Mouse (Mus musculus): ENCODE data around the gene AI464131. TPM values are rescaled to one million over a fixed set of nuclear protein-coding genes. Genes with fewer than 3 reads are reported as not detected.
A peak's percentile ranks its signal among the peaks of the same experiment; 100 is the strongest.

Gene AI464131
- polyA plus RNA-seq, 1 experiment from 2014 or later: 10.3 TPM

- Histone ChIP-seq H3K9ac (peak overlapping the region; percentile 24), H3K36me3 (replicated peaks; ENCODE audit: control insufficient read depth, insufficient read depth) (peaks cover 7% of the 10 kb centered on the region), H3K4me2 (replicated peaks) (no peak overlapping the region), H3K27me3 (ENCODE audit: control insufficient read depth, insufficient read depth, low read length) (no peaks in the 10 kb centered on the region), H3K4me1 (replicated peaks; ENCODE audit: control insufficient read depth, insufficient read depth, low read length) (peaks cover 35% of the 10 kb centered on the region), H3K9me3 (ENCODE audit: control insufficient read depth, low read length) (no peaks in the 10 kb centered on the region), H3K27ac (no peak overlapping the region), H3K4me3 (replicated peaks; ENCODE audit: low read length) (no peak overlapping the region)
- WGBS: 11% methylated on average over 7 of the region's 7 CpGs
- DNase-seq (ENCODE audit: low spot score): no peak
- no peak for ATAC-seq (ENCODE audit: low FRiP score)
Measured at GRCm38 (mm10) chr4:41526553-41526952, 23.7 kb upstream of the AI464131 start.

- H3K4me3 ChIP-seq (replicated peaks; ENCODE audit: low read length): no peak overlapping the region
- H3K36me3 ChIP-seq (replicated peaks; ENCODE audit: control insufficient read depth, insufficient read depth): peaks cover 10% of the 10 kb centered on the region
- H3K4me2 ChIP-seq (replicated peaks): no peak overlapping the region
- H3K9me3 ChIP-seq (ENCODE audit: control insufficient read depth, low read length): no peaks in the 10 kb centered on the region
- DNase-seq (ENCODE audit: low spot score) (no peak), ATAC-seq (ENCODE audit: low FRiP score) (no peak)
- no peak overlapping the region for H3K27ac ChIP-seq
- H3K27me3 ChIP-seq (ENCODE audit: control insufficient read depth, insufficient read depth, low read length): no peaks in the 10 kb centered on the region
- 71% methylated on average over 9 of the region's 9 CpGs for WGBS
- no peak overlapping the region for H3K9ac ChIP-seq
- peaks cover 31% of the 10 kb centered on the region for H3K4me1 ChIP-seq (replicated peaks; ENCODE audit: control insufficient read depth, insufficient read depth, low read length)
Measured at GRCm38 (mm10) chr4:41524829-41525228, 22.0 kb upstream of the AI464131 start.

- Histone ChIP-seq H3K27ac (no peak overlapping the region), H3K27me3 (ENCODE audit: control insufficient read depth, insufficient read depth, low read length) (no peaks in the 10 kb centered on the region), H3K9ac (no peak overlapping the region), H3K4me2 (replicated peaks) (no peak overlapping the region), H3K4me1 (replicated peaks; ENCODE audit: control insufficient read depth, insufficient read depth, low read length) (peaks cover 31% of the 10 kb centered on the region), H3K36me3 (replicated peaks; ENCODE audit: control insufficient read depth, insufficient read depth) (peaks cover 14% of the 10 kb centered on the region), H3K9me3 (ENCODE audit: control insufficient read depth, low read length) (no peaks in the 10 kb centered on the region), H3K4me3 (replicated peaks; ENCODE audit: low read length) (no peak overlapping the region)
- ATAC-seq (ENCODE audit: low FRiP score): no peak
- 81% methylated on average over 7 of the region's 7 CpGs for WGBS
- no peak for DNase-seq (ENCODE audit: low spot score)
Measured at GRCm38 (mm10) chr4:41523839-41524238, 21.0 kb upstream of the AI464131 start.

GRCm38 (mm10) chr4:41522788-41523187, 19.9 kb upstream of the AI464131 start:
- peaks cover 21% of the 10 kb centered on the region for H3K4me1 ChIP-seq (replicated peaks; ENCODE audit: control insufficient read depth, insufficient read depth, low read length)
- H3K9ac ChIP-seq: no peak overlapping the region
- H3K27ac ChIP-seq: no peak overlapping the region
- peaks cover 20% of the 10 kb centered on the region for H3K36me3 ChIP-seq (replicated peaks; ENCODE audit: control insufficient read depth, insufficient read depth)
- H3K27me3 ChIP-seq (ENCODE audit: control insufficient read depth, insufficient read depth, low read length): no peaks in the 10 kb centered on the region
- H3K9me3 ChIP-seq (ENCODE audit: control insufficient read depth, low read length): no peaks in the 10 kb centered on the region
- WGBS: 52% methylated on average over 5 of the region's 5 CpGs
- ATAC-seq (ENCODE audit: low FRiP score) (no peak), DNase-seq (ENCODE audit: low spot score) (peak; percentile 82)
- H3K4me3 ChIP-seq (replicated peaks; ENCODE audit: low read length): no peak overlapping the region
- H3K4me2 ChIP-seq (replicated peaks): no peak overlapping the region

GRCm38 (mm10) chr4:41522136-41522535, 19.3 kb upstream of the AI464131 start:
- Histone ChIP-seq H3K9me3 (ENCODE audit: control insufficient read depth, low read length) (no peaks in the 10 kb centered on the region), H3K4me3 (replicated peaks; ENCODE audit: low read length) (no peak overlapping the region), H3K36me3 (replicated peaks; ENCODE audit: control insufficient read depth, insufficient read depth) (peaks cover 20% of the 10 kb centered on the region), H3K4me1 (replicated peaks; ENCODE audit: control insufficient read depth, insufficient read depth, low read length) (peaks cover 14% of the 10 kb centered on the region), H3K4me2 (replicated peaks) (no peak overlapping the region), H3K27me3 (ENCODE audit: control insufficient read depth, insufficient read depth, low read length) (no peaks in the 10 kb centered on the region), H3K27ac (no peak overlapping the region), H3K9ac (no peak overlapping the region)
- DNase-seq (ENCODE audit: low spot score) (no peak), ATAC-seq (ENCODE audit: low FRiP score) (no peak)
- WGBS: 78% methylated on average over 6 of the region's 6 CpGs

GRCm38 (mm10) chr4:41520641-41521040, 17.8 kb upstream of the AI464131 start:
- Histone ChIP-seq H3K4me2 (replicated peaks) (no peak overlapping the region), H3K9me3 (ENCODE audit: control insufficient read depth, low read length) (no peaks in the 10 kb centered on the region), H3K27me3 (ENCODE audit: control insufficient read depth, insufficient read depth, low read length) (no peaks in the 10 kb centered on the region), H3K4me3 (replicated peaks; ENCODE audit: low read length) (no peak overlapping the region), H3K9ac (no peak overlapping the region), H3K36me3 (replicated peaks; ENCODE audit: control insufficient read depth, insufficient read depth) (peaks cover 20% of the 10 kb centered on the region), H3K27ac (no peak overlapping the region), H3K4me1 (replicated peaks; ENCODE audit: control insufficient read depth, insufficient read depth, low read length) (no peaks in the 10 kb centered on the region)
- ATAC-seq (ENCODE audit: low FRiP score) (no peak), DNase-seq (ENCODE audit: low spot score) (no peak)
- 52% methylated on average over 14 of the region's 14 CpGs for WGBS

GRCm38 (mm10) chr4:41519195-41519594, 16.3 kb upstream of the AI464131 start:
- H3K36me3 ChIP-seq (replicated peaks; ENCODE audit: control insufficient read depth, insufficient read depth): peaks cover 20% of the 10 kb centered on the region
- no peaks in the 10 kb centered on the region for H3K9me3 ChIP-seq (ENCODE audit: control insufficient read depth, low read length)
- no peaks in the 10 kb centered on the region for H3K4me1 ChIP-seq (replicated peaks; ENCODE audit: control insufficient read depth, insufficient read depth, low read length)
- H3K27ac ChIP-seq: no peak overlapping the region
- no peak overlapping the region for H3K9ac ChIP-seq
- WGBS: 96% methylated on average over 5 of the region's 5 CpGs
- ATAC-seq (ENCODE audit: low FRiP score) (no peak), DNase-seq (ENCODE audit: low spot score) (no peak)
- H3K4me3 ChIP-seq (replicated peaks; ENCODE audit: low read length): no peak overlapping the region
- H3K4me2 ChIP-seq (replicated peaks): no peak overlapping the region
- no peaks in the 10 kb centered on the region for H3K27me3 ChIP-seq (ENCODE audit: control insufficient read depth, insufficient read depth, low read length)

GRCm38 (mm10) chr4:41518349-41518748, 15.5 kb upstream of the AI464131 start:
- H3K9me3 ChIP-seq (ENCODE audit: control insufficient read depth, low read length): no peaks in the 10 kb centered on the region
- H3K27me3 ChIP-seq (ENCODE audit: control insufficient read depth, insufficient read depth, low read length): no peaks in the 10 kb centered on the region
- H3K9ac ChIP-seq: no peak overlapping the region
- H3K4me1 ChIP-seq (replicated peaks; ENCODE audit: control insufficient read depth, insufficient read depth, low read length): 0 out of 2 replicates have a peak, but pooled peaks cover 6% of the 10 kb centered on the region
- 80% methylated on average over 7 of the region's 7 CpGs for WGBS
- DNase-seq (ENCODE audit: low spot score): no peak
- no peak overlapping the region for H3K4me3 ChIP-seq (replicated peaks; ENCODE audit: low read length)
- no peak for ATAC-seq (ENCODE audit: low FRiP score)
- H3K36me3 ChIP-seq (replicated peaks; ENCODE audit: control insufficient read depth, insufficient read depth): peaks cover 20% of the 10 kb centered on the region
- no peak overlapping the region for H3K4me2 ChIP-seq (replicated peaks)
- no peak overlapping the region for H3K27ac ChIP-seq

GRCm38 (mm10) chr4:41517233-41517632, 14.4 kb upstream of the AI464131 start, which contains the start of gene 1110017D15Rik:
1110017D15Rik (minus strand) TSS chr4:41517333.
- Histone ChIP-seq H3K9me3 (ENCODE audit: control insufficient read depth, low read length) (no peaks in the 10 kb centered on the region), H3K4me3 (replicated peaks; ENCODE audit: low read length) (no peak within 1 kb of the TSS), H3K9ac (no peak within 1 kb of the TSS), H3K27me3 (ENCODE audit: control insufficient read depth, insufficient read depth, low read length) (no peaks in the 10 kb centered on the region), H3K4me2 (replicated peaks) (no peak within 1 kb of the TSS), H3K36me3 (replicated peaks; ENCODE audit: control insufficient read depth, insufficient read depth) (peaks cover 16% of the 10 kb centered on the region), H3K27ac (no peak within 1 kb of the TSS), H3K4me1 (replicated peaks; ENCODE audit: control insufficient read depth, insufficient read depth, low read length) (0 out of 2 replicates have a peak, but pooled peaks cover 11% of the 10 kb centered on the region)
- 88% methylated on average over 2 of the region's 2 CpGs for WGBS
- DNase-seq (ENCODE audit: low spot score) (no peak), ATAC-seq (ENCODE audit: low FRiP score) (no peak)

GRCm38 (mm10) chr4:41513714-41514113, 10.8 kb upstream of the AI464131 start:
- Histone ChIP-seq H3K27ac (no peak overlapping the region), H3K9me3 (ENCODE audit: control insufficient read depth, low read length) (no peaks in the 10 kb centered on the region), H3K4me3 (replicated peaks; ENCODE audit: low read length) (no peak overlapping the region), H3K4me2 (replicated peaks) (no peak overlapping the region), H3K36me3 (replicated peaks; ENCODE audit: control insufficient read depth, insufficient read depth) (peaks cover 5% of the 10 kb centered on the region), H3K27me3 (ENCODE audit: control insufficient read depth, insufficient read depth, low read length) (no peaks in the 10 kb centered on the region), H3K4me1 (replicated peaks; ENCODE audit: control insufficient read depth, insufficient read depth, low read length) (0 out of 2 replicates have a peak, but pooled peaks cover 11% of the 10 kb centered on the region), H3K9ac (no peak overlapping the region)
- 36% methylated on average over 8 of the region's 8 CpGs for WGBS
- no peak for DNase-seq (ENCODE audit: low spot score)
- no peak for ATAC-seq (ENCODE audit: low FRiP score)

Data from hindbrain, embryonic 14.5 days (tissue).